Mouse (Mus musculus) embryonic facial prominence, embryonic 15.5 days (tissue): ENCODE measurements around the gene Msrb1. TPM values are rescaled to one million over a fixed set of nuclear protein-coding genes. Genes with fewer than 3 reads are reported as not detected.
A peak's percentile ranks its signal among the peaks of the same experiment; 100 is the strongest.
"Not testable (repeated sequence)": the region's sequence is repeated elsewhere in the genome, so short reads cannot be mapped to it uniquely, and the experiment has no call there.

Experiments
- ATAC-seq: fragments of 200-750 bp; cut with Nextera tagmentation; 2 replicates; pipeline ENCODE4 v1.8.0; 2017; ENCODE audit warnings: low read depth, moderate TSS enrichment; ENCODE audit not compliant: insufficient number of reproducible peaks, low FRiP score, low TSS enrichment
- H3K27ac ChIP-seq: fragments of 300-500 bp; sonication (generic); replicated peaks from 2 replicates; pipeline ENCODE4 v1.5.1; 2015; ENCODE audit warnings: mild to moderate bottlenecking, inconsistent platforms
- H3K27me3 ChIP-seq: fragments of 300-500 bp; sonication (generic); 2 replicates; pipeline ENCODE4 v1.6.1; 2015; ENCODE audit warnings: inconsistent platforms
- H3K36me3 ChIP-seq: fragments of 300-500 bp; sonication (generic); 2 replicates; pipeline ENCODE4 v1.6.1; 2015; ENCODE audit warnings: mild to moderate bottlenecking, inconsistent platforms
- H3K4me1 ChIP-seq: fragments of 300-500 bp; sonication (generic); 2 replicates; pipeline ENCODE4 v1.6.1; 2015; ENCODE audit warnings: inconsistent platforms
- H3K4me2 ChIP-seq: fragments of 300-500 bp; sonication (generic); replicated peaks from 2 replicates; pipeline ENCODE4 v1.6.1; 2015; ENCODE audit warnings: mild to moderate bottlenecking, inconsistent platforms
- H3K4me3 ChIP-seq: fragments of 300-500 bp; sonication (generic); replicated peaks from 2 replicates; pipeline ENCODE4 v1.5.1; 2015; ENCODE audit warnings: mild to moderate bottlenecking, inconsistent platforms
- H3K9ac ChIP-seq: fragments of 300-500 bp; sonication (generic); 2 replicates; pipeline ENCODE4 v1.6.1; 2015; ENCODE audit warnings: inconsistent platforms
- H3K9me3 ChIP-seq: fragments of 300-500 bp; sonication (generic); replicated peaks from 2 replicates; pipeline ENCODE4 v1.6.1; 2016; ENCODE audit warnings: inconsistent platforms
- WGBS: fragments of 180-500 bp; shearing (Covaris S2); methylation state at CpG from one replicate; pipeline ENCODE4 v1.1.7; 2015; 5-methylcytosine and 5-hydroxymethylcytosine counted together
- polyA plus RNA-seq: library from polyadenylated mRNA; unstranded; fragments of >200 nt; fragmentation: Nextera tagmentation; extraction: Ambion mirVana; gene quantifications from 2 replicates; pipeline ENCODE4 v1.2.1, GENCODE M21; 2015

The Msrb1 gene
- polyA plus RNA-seq, 1 experiment from 2014 or later = 26.6 TPM

DNA sequence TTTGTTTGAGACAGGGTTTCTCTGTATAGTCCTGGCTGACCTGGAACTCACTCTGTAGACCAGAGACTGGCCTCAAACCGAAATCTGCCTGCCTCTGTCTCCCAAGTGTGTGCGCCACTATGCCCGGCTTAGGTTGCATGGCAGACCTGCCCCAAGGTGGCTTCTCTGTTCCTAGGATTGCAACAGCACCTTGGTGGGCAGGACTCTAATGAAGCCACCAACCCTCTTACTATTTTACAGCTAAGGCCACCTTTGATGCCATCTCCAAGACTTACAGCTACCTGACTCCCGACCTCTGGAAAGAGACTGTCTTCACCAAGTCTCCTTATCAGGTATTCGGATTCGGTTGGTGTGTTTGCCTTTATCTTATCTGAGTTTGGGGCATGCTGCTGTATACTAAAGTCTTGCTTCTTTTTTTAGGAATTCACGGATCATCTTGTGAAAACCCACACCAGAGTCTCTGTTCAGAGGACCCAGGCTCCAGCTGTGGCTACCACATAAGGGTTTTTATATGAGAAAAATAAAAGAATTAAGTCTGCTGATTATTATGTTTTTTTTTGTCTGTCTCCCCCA lies 15.0 kb upstream of the Msrb1 start:
- peak overlapping the region; percentile 68 for H3K4me2 ChIP-seq
- not testable (repeated sequence) for H3K27me3 ChIP-seq, H3K9me3 ChIP-seq, H3K27ac ChIP-seq, ATAC-seq
- peak overlapping the region; percentile 93 for H3K4me3 ChIP-seq
- peaks cover 24% of the 10 kb centered on the region for H3K36me3 ChIP-seq
- peak overlapping the region; percentile 22; the same call in 1 of the 2 replicates for H3K9ac ChIP-seq
- WGBS = 67% methylated on average over 7 of the region's 7 CpGs
- H3K4me1 ChIP-seq = peaks cover 32% of the 10 kb centered on the region

DNA sequence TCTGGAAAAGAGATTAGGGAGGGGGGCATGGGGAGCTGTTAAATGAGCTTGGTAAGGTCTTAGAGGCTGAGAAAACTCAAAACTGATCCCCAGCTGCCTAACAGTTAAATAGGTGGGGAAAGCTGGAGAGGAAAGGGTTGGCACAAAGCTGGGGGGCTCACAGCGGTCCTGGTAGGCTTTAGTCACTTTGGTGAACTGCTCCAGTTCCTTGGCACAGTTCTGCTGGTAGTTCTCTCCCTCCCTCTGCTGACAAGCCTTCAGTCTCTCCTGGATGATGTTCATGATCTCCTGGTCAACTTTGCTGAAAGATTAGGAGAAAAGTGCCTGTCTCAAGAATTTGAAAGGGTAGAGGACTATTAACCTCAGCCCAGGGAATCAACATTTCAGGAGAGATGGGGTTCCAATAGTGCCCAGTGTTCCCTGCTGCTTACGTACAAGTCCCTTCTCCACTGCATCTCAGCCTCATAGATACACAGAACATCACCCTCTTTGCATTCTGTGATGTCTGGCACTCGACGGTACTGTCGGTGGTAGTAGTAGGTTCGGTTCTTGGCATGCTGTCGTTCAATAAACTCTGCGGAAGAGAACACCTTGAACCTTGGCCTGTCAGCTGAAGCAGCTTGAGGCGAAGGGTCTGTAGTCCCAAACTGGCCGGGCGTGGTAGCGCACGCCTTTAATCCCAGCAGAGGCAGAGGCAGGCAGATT lies 14.1 kb upstream of the Msrb1 start:
- Histone ChIP-seq H3K27ac (0 out of 2 replicates have a peak overlapping the region, but pooled peaks have one; percentile 29), H3K9ac (0 out of 2 replicates have a peak overlapping the region, but pooled peaks have one; percentile 3), H3K4me2 (peak overlapping the region; percentile 62), H3K27me3 (no peaks in the 10 kb centered on the region), H3K9me3 (no peaks in the 10 kb centered on the region), H3K36me3 (peaks cover 22% of the 10 kb centered on the region), H3K4me3 (peak overlapping the region; percentile 93; the same call in 1 of the 2 replicates), H3K4me1 (peaks cover 32% of the 10 kb centered on the region)
- no peak for ATAC-seq
- 29% methylated on average over 13 of the region's 13 CpGs for WGBS

DNA sequence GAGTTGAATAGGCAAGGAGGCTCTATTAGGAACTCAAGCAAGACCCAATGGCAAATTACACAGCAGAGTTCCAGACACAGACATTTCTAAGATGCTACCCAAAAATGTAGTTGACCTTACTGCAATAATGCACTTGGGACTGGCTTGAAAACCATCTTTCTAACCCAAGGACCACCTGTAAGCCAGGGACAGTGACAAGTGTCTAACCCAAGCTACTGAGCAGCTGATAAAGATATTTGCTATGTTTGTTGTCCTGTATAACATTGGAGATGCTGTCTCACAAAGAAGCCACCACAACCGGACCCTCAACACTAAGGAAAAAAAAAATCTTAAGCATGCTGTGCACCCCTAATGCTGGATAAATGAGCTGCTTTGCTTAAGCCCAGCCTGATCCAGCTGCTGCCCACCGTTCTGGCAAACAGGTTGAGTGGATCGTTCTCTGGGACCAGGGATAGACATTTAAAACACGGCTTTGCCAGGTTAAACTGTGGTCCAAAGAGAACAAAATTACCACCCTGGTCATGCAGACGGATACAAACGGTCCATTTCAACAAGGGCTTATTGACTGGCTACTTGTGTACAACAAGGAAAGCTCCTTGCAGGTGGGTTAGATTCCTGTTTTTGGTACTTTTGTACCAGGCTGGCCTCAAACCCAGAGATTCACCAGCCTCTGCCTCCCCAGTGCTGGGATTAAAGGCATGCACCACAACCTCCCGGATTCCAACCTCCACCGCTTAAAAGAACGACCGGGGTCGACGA lies 13.1 kb upstream of the Msrb1 start:
- peak overlapping the region; percentile 92 for H3K9ac ChIP-seq
- peaks cover 32% of the 10 kb centered on the region for H3K4me1 ChIP-seq
- H3K4me2 ChIP-seq = peak overlapping the region; percentile 62
- no peaks in the 10 kb centered on the region for H3K27me3 ChIP-seq
- peak overlapping the region; percentile 93 for H3K4me3 ChIP-seq
- H3K36me3 ChIP-seq = peaks cover 15% of the 10 kb centered on the region
- no peak for ATAC-seq
- H3K27ac ChIP-seq = peak overlapping the region; percentile 86
- no peaks in the 10 kb centered on the region for H3K9me3 ChIP-seq
- WGBS = 1% methylated on average over 12 of the region's 12 CpGs

DNA sequence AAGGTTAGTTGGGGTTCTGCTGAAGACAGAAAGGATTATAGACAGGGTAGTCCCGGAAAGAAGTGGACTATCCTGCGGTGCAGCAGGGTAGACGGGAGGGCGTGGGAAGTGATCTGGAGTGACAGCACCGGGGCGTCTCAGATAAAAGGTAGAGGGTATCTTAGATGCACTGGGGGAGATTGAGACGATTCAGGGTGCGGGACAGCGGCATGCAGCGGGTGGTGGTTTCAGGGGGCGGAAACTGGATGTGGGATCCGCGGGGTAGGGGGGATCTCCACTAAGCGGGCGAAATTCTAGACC lies 12.6 kb upstream of the Msrb1 start:
- Histone ChIP-seq H3K9ac (peak overlapping the region; percentile 92), H3K27ac (peak overlapping the region; percentile 86), H3K27me3 (no peaks in the 10 kb centered on the region), H3K36me3 (peaks cover 15% of the 10 kb centered on the region), H3K4me1 (peaks cover 28% of the 10 kb centered on the region), H3K4me3 (peak overlapping the region; percentile 93), H3K4me2 (peak overlapping the region; percentile 62), H3K9me3 (no peaks in the 10 kb centered on the region)
- under 1% methylated on average over 15 of the region's 15 CpGs for WGBS
- 0 out of 2 replicates have a peak, but pooled peaks have one; percentile 1 for ATAC-seq

DNA sequence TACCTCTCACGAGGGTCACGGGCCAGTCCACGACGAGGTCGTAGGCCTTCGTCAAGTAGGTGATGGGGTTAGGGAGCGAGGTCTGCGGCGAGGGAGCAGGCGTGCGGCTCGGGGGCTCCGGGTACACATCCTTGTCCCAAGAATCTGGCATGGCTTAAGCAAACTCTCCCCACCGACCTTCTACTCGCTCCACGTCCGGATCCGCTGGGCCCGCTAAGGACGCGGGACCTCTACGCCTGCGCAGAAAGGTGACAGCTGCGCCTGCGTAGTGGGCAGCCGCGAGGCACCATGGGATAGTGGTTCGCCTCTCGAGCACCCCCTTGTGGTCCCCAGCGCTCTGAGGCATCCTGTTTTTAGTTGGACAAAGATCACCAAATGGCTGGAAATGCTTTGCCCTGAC lies 12.3 kb upstream of the Msrb1 start, which contains the start of gene Ndufb10:
Gene Ndufb10, minus strand, starts transcription at position 295 of the 400 bp plus-strand sequence.
- peak within 1 kb of the TSS; percentile 93 for H3K4me3 ChIP-seq
- H3K9ac ChIP-seq = peak within 1 kb of the TSS; percentile 92
- H3K9me3 ChIP-seq = no peaks in the 10 kb centered on the region
- peaks cover 26% of the 10 kb centered on the region for H3K4me1 ChIP-seq
- ATAC-seq = peak; percentile 69
- peak within 1 kb of the TSS; percentile 86 for H3K27ac ChIP-seq
- peaks cover 15% of the 10 kb centered on the region for H3K36me3 ChIP-seq
- no peaks in the 10 kb centered on the region for H3K27me3 ChIP-seq
- H3K4me2 ChIP-seq = peak within 1 kb of the TSS; percentile 62
- under 1% methylated on average over 30 of the region's 30 CpGs for WGBS

DNA sequence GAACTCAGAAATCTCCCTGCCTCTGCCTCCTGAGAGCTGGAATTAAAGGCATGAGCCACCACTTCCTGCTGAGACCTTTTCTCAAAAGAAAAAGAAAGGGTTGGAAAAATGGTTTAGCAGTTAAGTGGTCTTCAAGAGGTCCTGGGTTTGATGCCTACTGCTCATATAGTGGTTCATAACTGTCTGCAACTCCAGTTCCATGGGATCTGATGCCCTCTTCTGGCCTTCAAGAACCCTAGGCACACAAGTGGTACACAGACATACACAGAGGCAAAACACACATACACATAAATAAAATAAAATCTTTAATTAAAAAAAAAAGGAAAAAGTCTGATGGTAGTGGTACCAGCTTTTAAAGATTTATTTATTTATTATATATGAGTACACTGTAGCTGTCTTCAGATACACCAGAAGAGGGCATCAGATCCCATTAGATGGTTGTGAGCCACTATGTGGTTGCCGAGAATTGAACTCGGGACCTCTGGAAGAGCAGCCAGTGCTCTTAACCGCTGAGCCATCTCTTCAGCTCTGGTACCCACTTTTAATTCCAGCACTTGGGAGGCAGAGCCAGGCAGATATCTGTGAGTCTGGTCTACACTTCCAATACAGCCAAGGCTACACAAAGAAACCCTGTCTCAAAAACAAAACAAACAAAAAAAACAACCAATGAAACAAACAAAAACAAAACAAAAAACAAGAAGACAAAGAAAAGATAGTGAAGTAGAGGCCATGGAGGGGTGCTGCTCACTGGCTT lies 10.6 kb upstream of the Msrb1 start:
- Histone ChIP-seq H3K4me1 (peaks cover 26% of the 10 kb centered on the region), H3K9me3 (no peaks in the 10 kb centered on the region), H3K9ac (no peak overlapping the region), H3K27ac (no peak overlapping the region), H3K4me3 (no peak overlapping the region), H3K27me3 (no peaks in the 10 kb centered on the region), H3K36me3 (peaks cover 15% of the 10 kb centered on the region), H3K4me2 (no peak overlapping the region)
- ATAC-seq = no peak
- 63% methylated on average over 3 of the region's 3 CpGs for WGBS

DNA sequence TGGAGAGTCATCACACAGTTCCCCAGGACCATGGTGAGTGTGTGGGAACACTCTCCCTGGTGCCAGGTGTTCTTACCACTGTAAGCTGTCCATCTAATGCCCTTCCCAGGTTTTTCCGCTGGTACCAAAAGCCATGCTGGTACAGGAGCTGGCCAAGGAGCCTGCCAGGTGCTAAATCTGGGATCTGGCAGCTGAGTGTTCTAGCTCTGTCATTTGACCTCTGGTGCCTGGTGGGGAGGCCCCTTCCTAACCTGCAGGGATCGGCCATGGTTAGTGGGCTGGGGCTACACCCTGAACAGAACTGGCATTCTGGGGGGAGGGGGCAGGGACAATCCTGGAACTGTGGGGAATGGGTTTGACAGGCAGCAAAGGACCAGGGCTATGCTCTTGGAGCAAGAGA lies 8.8 kb upstream of the Msrb1 start, which contains the start of gene Rpl3l:
Gene Rpl3l, plus strand, starts transcription at position 203 of the 400 bp plus-strand sequence.
- no peak within 1 kb of the TSS for H3K4me3 ChIP-seq
- H3K9ac ChIP-seq = no peak within 1 kb of the TSS
- no peak within 1 kb of the TSS for H3K4me2 ChIP-seq
- no peaks in the 10 kb centered on the region for H3K9me3 ChIP-seq
- ATAC-seq = no peak
- H3K4me1 ChIP-seq = peaks cover 12% of the 10 kb centered on the region; the same call in 1 of the 2 replicates
- H3K27ac ChIP-seq = no peak within 1 kb of the TSS
- 0 out of 2 replicates have a peak, but pooled peaks cover 4% of the 10 kb centered on the region for H3K27me3 ChIP-seq
- 53% methylated on average over 2 of the region's 2 CpGs for WGBS
- 0 out of 2 replicates have a peak, but pooled peaks cover 1% of the 10 kb centered on the region for H3K36me3 ChIP-seq

DNA sequence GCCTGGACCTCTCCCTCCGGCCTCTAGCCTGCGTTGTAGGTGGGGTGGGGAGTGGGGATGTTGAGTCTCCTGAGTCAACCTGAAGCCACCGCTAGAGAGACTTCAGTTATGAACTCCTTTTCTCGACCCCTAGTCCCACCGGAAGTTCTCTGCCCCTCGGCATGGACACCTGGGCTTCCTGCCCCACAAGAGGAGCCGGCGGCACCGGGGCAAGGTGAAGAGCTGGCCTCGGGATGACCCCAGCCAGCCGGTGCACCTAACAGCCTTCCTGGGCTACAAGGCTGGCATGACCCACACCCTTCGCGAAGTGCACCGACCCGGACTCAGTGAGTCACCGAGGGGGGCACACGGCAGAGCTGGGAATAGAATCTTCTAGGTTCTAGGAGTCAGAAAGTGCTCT lies 8.3 kb upstream of the Msrb1 start:
- WGBS = 70% methylated on average over 17 of the region's 17 CpGs

DNA sequence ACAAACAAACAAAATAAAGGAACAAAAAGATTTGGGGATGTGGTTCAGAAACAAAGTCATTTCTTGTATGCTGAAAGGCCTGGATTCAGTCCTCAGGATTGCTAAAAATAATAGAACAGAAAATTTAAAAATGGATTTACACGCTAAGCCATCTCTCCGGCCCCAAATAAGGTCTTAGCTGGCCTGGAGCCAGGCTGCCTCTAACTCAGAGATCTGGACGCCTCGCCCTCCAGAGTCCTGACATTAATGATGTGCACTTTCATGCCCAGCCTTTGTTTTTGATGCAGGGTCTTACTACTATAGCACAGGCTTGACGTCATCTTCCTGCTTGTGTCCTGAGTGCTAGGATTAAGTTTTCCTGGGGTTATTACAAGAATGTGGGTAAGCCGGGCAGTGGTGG lies 7.4 kb upstream of the Msrb1 start:
- Histone ChIP-seq H3K36me3 (no peaks in the 10 kb centered on the region), H3K27me3 (0 out of 2 replicates have a peak, but pooled peaks cover 4% of the 10 kb centered on the region), H3K9me3 (no peaks in the 10 kb centered on the region), H3K4me3 (no peak overlapping the region), H3K4me1 (no peaks in the 10 kb centered on the region), H3K27ac (no peak overlapping the region), H3K4me2 (no peak overlapping the region), H3K9ac (no peak overlapping the region)
- 67% methylated on average over 6 of the region's 6 CpGs for WGBS
- ATAC-seq = no peak

More for the DNA sequence above, 8.3 kb upstream of the Msrb1 start:
- ATAC-seq = no peak
- Histone ChIP-seq H3K4me1 (peaks cover 7% of the 10 kb centered on the region; the same call in 1 of the 2 replicates), H3K4me3 (no peak overlapping the region), H3K27me3 (0 out of 2 replicates have a peak, but pooled peaks cover 4% of the 10 kb centered on the region), H3K4me2 (no peak overlapping the region), H3K27ac (no peak overlapping the region), H3K9me3 (no peaks in the 10 kb centered on the region), H3K9ac (no peak overlapping the region), H3K36me3 (no peaks in the 10 kb centered on the region)

DNA sequence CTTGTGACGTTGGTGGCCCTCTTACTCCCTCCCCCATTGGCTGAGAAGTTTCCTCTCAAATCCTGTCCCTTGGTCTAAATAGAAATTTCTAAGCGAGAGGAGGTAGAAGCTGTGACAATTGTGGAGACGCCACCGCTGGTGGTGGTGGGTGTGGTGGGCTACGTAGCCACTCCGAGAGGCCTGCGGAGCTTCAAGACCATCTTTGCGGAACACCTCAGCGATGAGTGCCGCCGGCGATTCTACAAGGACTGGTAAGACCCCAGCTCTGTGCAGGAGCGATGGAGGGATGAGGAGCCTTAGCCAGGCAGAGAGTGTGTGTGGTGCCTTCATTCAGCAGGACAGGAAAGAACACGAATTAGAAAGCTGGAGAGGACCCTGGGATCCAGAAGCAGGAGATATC lies 5.7 kb upstream of the Msrb1 start:
- Histone ChIP-seq H3K9ac (no peak overlapping the region), H3K4me2 (no peak overlapping the region), H3K4me1 (peaks cover 1% of the 10 kb centered on the region; the same call in 1 of the 2 replicates), H3K9me3 (no peaks in the 10 kb centered on the region), H3K27ac (no peak overlapping the region), H3K4me3 (no peak overlapping the region), H3K36me3 (no peaks in the 10 kb centered on the region), H3K27me3 (0 out of 2 replicates have a peak, but pooled peaks cover 4% of the 10 kb centered on the region)
- WGBS = 84% methylated on average over 14 of the region's 14 CpGs
- no peak for ATAC-seq
